25 mouse cellular contexts compared by ENCODE assay signal in the genomic region with DNA sequence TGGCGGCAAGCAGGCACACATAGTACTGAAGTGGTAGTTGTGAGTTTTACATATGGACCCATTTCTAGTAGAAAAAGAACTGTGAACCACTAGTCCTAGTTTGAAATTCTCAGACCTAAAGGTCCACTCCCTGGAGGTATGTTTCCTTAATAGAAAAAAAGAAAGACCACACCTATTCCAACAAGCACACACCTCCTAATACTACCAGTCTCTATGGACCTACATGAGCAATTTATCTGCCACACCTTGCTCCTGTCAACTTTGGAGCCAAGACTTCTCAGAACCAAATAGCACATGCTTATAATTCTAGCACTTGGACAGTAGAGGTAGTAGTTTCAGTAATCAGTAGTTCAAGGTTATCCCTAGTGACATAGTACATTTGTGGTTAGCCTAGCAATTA.
DNase-seq lines count a peak whose midpoint lies in the region; ATAC-seq and TF ChIP-seq lines count a peak whose summit lies in the region.
"Had no signal": no experiment of that assay in that cellular context is flagged by ENCODE, and none has a peak within 500 bp of the region (broad histone marks: within the 10 kb centered on the region; RNA-seq: fewer than 3 reads in every experiment).

No protein-coding gene starts in this region.

- no peak overlapping the region for H3K4me3 ChIP-seq in intestine, embryonic 15.5 days (replicated peaks)
- H3K4me3 ChIP-seq in intestine, postnatal 0 days (ENCODE audit: low read depth, low read length): no peak overlapping the region
- no peak overlapping the region for H3K4me3 ChIP-seq in stomach, embryonic 16.5 days (replicated peaks; ENCODE audit: low read length)
- H3K4me3 ChIP-seq in embryonic facial prominence, embryonic 10.5 days: no peak overlapping the region
- H3K4me3 ChIP-seq: embryonic facial prominence, embryonic 12.5 days; forebrain, embryonic 13.5 days; forebrain, embryonic 15.5 days had no signal

- no peak overlapping the region for H3K9ac ChIP-seq in intestine, embryonic 15.5 days
- no peak overlapping the region for H3K9ac ChIP-seq in intestine, postnatal 0 days (ENCODE audit: low read depth, low read length)
- no peak overlapping the region for H3K9ac ChIP-seq in stomach, embryonic 16.5 days (ENCODE audit: low read length)
- H3K9ac ChIP-seq: embryonic facial prominence, embryonic 12.5 days; forebrain, embryonic 13.5 days; forebrain, embryonic 15.5 days; forebrain, postnatal 0 days had no signal

- DNase-seq in embryonic facial prominence, embryonic 10.5 days (ENCODE audit: low spot score): no peak
- DNase-seq: adrenal gland, adult 8-10 months; adrenal gland, postnatal 14 days; adrenal gland, postnatal 36 days; B cell, adult 2 months; cerebellum, adult 11-12 months; cerebellum, adult 2 months; cerebellum, adult 9-10 months; cerebellum, postnatal 14 days; cerebellum, postnatal 36 days; embryo, embryonic 11 days; forebrain, postnatal 0 days had no signal

- H3K9me3 ChIP-seq in intestine, embryonic 15.5 days: no peaks in the 10 kb centered on the region
- no peaks in the 10 kb centered on the region for H3K9me3 ChIP-seq in intestine, postnatal 0 days (ENCODE audit: control insufficient read depth)
- no peaks in the 10 kb centered on the region for H3K9me3 ChIP-seq in stomach, embryonic 16.5 days (replicated peaks; ENCODE audit: control insufficient read depth, low read length)
- H3K9me3 ChIP-seq in embryonic facial prominence, embryonic 10.5 days: no peaks in the 10 kb centered on the region
- H3K9me3 ChIP-seq: embryonic facial prominence, embryonic 12.5 days; forebrain, embryonic 13.5 days; forebrain, embryonic 15.5 days; G1E had no signal

- H3K36me3 ChIP-seq in intestine, embryonic 15.5 days: no peaks in the 10 kb centered on the region
- H3K36me3 ChIP-seq in intestine, postnatal 0 days (ENCODE audit: control insufficient read depth, insufficient read depth): no peaks in the 10 kb centered on the region
- H3K36me3 ChIP-seq in stomach, embryonic 16.5 days (ENCODE audit: control insufficient read depth, insufficient read depth, low read length): no peaks in the 10 kb centered on the region
- no peaks in the 10 kb centered on the region for H3K36me3 ChIP-seq in embryonic facial prominence, embryonic 10.5 days (replicated peaks)
- H3K36me3 ChIP-seq: embryonic facial prominence, embryonic 12.5 days; forebrain, embryonic 15.5 days; G1E had no signal

- H3K27me3 ChIP-seq in intestine, embryonic 15.5 days (replicated peaks): no peaks in the 10 kb centered on the region
- no peaks in the 10 kb centered on the region for H3K27me3 ChIP-seq in intestine, postnatal 0 days (replicated peaks; ENCODE audit: control insufficient read depth, insufficient read depth, low read length)
- no peaks in the 10 kb centered on the region for H3K27me3 ChIP-seq in stomach, embryonic 16.5 days (ENCODE audit: control insufficient read depth, insufficient read depth, low read length)
- H3K27me3 ChIP-seq in embryonic facial prominence, embryonic 10.5 days (replicated peaks; ENCODE audit: low read depth, poor library complexity, severe bottlenecking): no peaks in the 10 kb centered on the region
- H3K27me3 ChIP-seq: CH12.LX; embryonic facial prominence, embryonic 12.5 days; forebrain, embryonic 13.5 days; forebrain, embryonic 15.5 days; Patski had no signal

- ATAC-seq in intestine, embryonic 15.5 days: peak; percentile 79; the same call in 1 of the 2 replicates
- ATAC-seq in intestine, postnatal 0 days: peak; percentile 57; the same call in 1 of the 2 replicates
- ATAC-seq in stomach, embryonic 16.5 days (ENCODE audit: insufficient read depth, low FRiP score): peak; percentile 71
- ATAC-seq in megakaryocyte progenitor cell, adult 5-6 weeks (replicated peaks; ENCODE audit: poor library complexity): no peak
- ATAC-seq in megakaryocyte, adult 5-6 weeks (ENCODE audit: poor library complexity, severe bottlenecking): no peak
- ATAC-seq: activated CD4-positive, CD25-positive, alpha-beta regulatory T cell, adult 4 months; CD4-positive, CD25-positive, alpha-beta regulatory T cell, adult 4 months; forebrain, embryonic 13.5 days; forebrain, embryonic 15.5 days; forebrain, postnatal 0 days; Patski had no signal

- 95% methylated on average over 1 of the region's 1 CpGs for WGBS in intestine, embryonic 15.5 days
- 97% methylated on average over 1 of the region's 1 CpGs for WGBS in intestine, postnatal 0 days
- WGBS in stomach, embryonic 16.5 days: 89% methylated on average over 1 of the region's 1 CpGs
- WGBS in embryonic facial prominence, embryonic 10.5 days: 95% methylated on average over 1 of the region's 1 CpGs

- no peak overlapping the region for H3K4me2 ChIP-seq in intestine, embryonic 15.5 days (replicated peaks)
- H3K4me2 ChIP-seq in intestine, postnatal 0 days (replicated peaks; ENCODE audit: low read depth): no peak overlapping the region
- no peak overlapping the region for H3K4me2 ChIP-seq in stomach, embryonic 16.5 days (ENCODE audit: low read depth, low read length)
- H3K4me2 ChIP-seq: embryonic facial prominence, embryonic 12.5 days; forebrain, embryonic 13.5 days; forebrain, embryonic 15.5 days had no signal

- H3K4me1 ChIP-seq in intestine, embryonic 15.5 days (replicated peaks): no peaks in the 10 kb centered on the region
- H3K4me1 ChIP-seq in intestine, postnatal 0 days (replicated peaks; ENCODE audit: control insufficient read depth, insufficient read depth, low read length): no peaks in the 10 kb centered on the region
- no peaks in the 10 kb centered on the region for H3K4me1 ChIP-seq in stomach, embryonic 16.5 days (ENCODE audit: control insufficient read depth, insufficient read depth, low read length)
- H3K4me1 ChIP-seq in embryonic facial prominence, embryonic 10.5 days: no peaks in the 10 kb centered on the region
- H3K4me1 ChIP-seq: embryonic facial prominence, embryonic 12.5 days; forebrain, embryonic 13.5 days; forebrain, embryonic 15.5 days had no signal

- no peak for TF ChIP-seq CTCF in intestine, postnatal 0 days (IDR thresholded peaks at IDR 0.05; ENCODE audit: low read depth)

- H3K27ac ChIP-seq in intestine, embryonic 15.5 days: no peak overlapping the region
- no peak overlapping the region for H3K27ac ChIP-seq in intestine, postnatal 0 days (ENCODE audit: low read depth, low read length)
- H3K27ac ChIP-seq in stomach, embryonic 16.5 days (ENCODE audit: low read length): no peak overlapping the region
- H3K27ac ChIP-seq in embryonic facial prominence, embryonic 10.5 days (replicated peaks): no peak overlapping the region
- H3K27ac ChIP-seq: embryonic facial prominence, embryonic 12.5 days; forebrain, embryonic 13.5 days; forebrain, embryonic 15.5 days had no signal

Comparison
In these comparisons a context has a peak if more than half of its experiments do, and no peak if none do; other contexts are left out.
1. ATAC-seq: peak in intestine, embryonic 15.5 days (single experiment), intestine, postnatal 0 days (single experiment) and stomach, embryonic 16.5 days (single experiment); none in megakaryocyte progenitor cell, adult 5-6 weeks (single experiment) and megakaryocyte, adult 5-6 weeks (single experiment).